9 mouse cellular contexts compared by ENCODE assay signal in genomic region chrX:164183844-164184243, GRCm38 (mm10). TPM values are rescaled to one million over a fixed set of nuclear protein-coding genes. Genes with fewer than 3 reads are reported as not detected.
DNase-seq lines count a peak whose midpoint lies in the region; ATAC-seq and TF ChIP-seq lines count a peak whose summit lies in the region.
"Had no signal": no experiment of that assay in that cellular context is flagged by ENCODE, and none has a peak within 500 bp of the region (broad histone marks: within the 10 kb centered on the region; RNA-seq: fewer than 3 reads in every experiment).

No protein-coding gene starts in this region.

- peak; percentile 75 for TF ChIP-seq CTCF in kidney, postnatal 0 days (IDR thresholded peaks at IDR 0.05; ENCODE audit: low read depth)

- H3K27ac ChIP-seq in forebrain, embryonic 11.5 days (ENCODE audit: low read depth, low read length), result no peak overlapping the region
- no peak overlapping the region for H3K27ac ChIP-seq in kidney, postnatal 0 days
- H3K27ac ChIP-seq in liver, embryonic 16.5 days (ENCODE audit: low read length), result no peak overlapping the region
- H3K27ac ChIP-seq: limb, embryonic 12.5 days had no signal

- no peak overlapping the region for H3K4me2 ChIP-seq in forebrain, embryonic 11.5 days (ENCODE audit: low read depth, low read length, severe bottlenecking)
- no peak overlapping the region for H3K4me2 ChIP-seq in kidney, postnatal 0 days (ENCODE audit: low read length)
- H3K4me2 ChIP-seq in liver, embryonic 16.5 days (ENCODE audit: low read depth, low read length), result no peak overlapping the region
- H3K4me2 ChIP-seq: limb, embryonic 12.5 days had no signal

- no peak for ATAC-seq in forebrain, embryonic 11.5 days (replicated peaks; ENCODE audit: low FRiP score)
- ATAC-seq in kidney, postnatal 0 days (replicated peaks; ENCODE audit: low FRiP score, low read depth), result no peak
- ATAC-seq in liver, embryonic 16.5 days (ENCODE audit: low read depth), result peak; percentile 54; the same call in 1 of the 2 replicates

- DNase-seq in gastrocnemius, adult 18-20 months (ENCODE audit: low spot score), result peak; percentile 45
- DNase-seq in gastrocnemius, postnatal 14 days, result no peak
- DNase-seq in CD4-positive helper T cell, adult 2 months (ENCODE audit: low read depth, low spot score), result peak; percentile 41
- peak; percentile 46 for DNase-seq in c-Kit-negative CD71-positive TER-119-positive erythroid progenitor cells, embryonic 14.5 days (ENCODE audit: low read depth, low spot score)
- peak; percentile 51 for DNase-seq in forebrain, embryonic 11.5 days (ENCODE audit: low spot score)
- peak; percentile 68 for DNase-seq in kidney, postnatal 0 days (ENCODE audit: low spot score)
- peak; percentile 5 for DNase-seq in right cerebral cortex, postnatal 14 days

- no peaks in the 10 kb centered on the region for H3K36me3 ChIP-seq in forebrain, embryonic 11.5 days (ENCODE audit: control insufficient read depth, insufficient read depth, low read length)
- H3K36me3 ChIP-seq in kidney, postnatal 0 days (ENCODE audit: insufficient read depth, low read length), result no peaks in the 10 kb centered on the region
- no peaks in the 10 kb centered on the region for H3K36me3 ChIP-seq in liver, embryonic 16.5 days (ENCODE audit: control insufficient read depth, insufficient read depth)
- H3K36me3 ChIP-seq: limb, embryonic 12.5 days had no signal

- H3K4me1 ChIP-seq in forebrain, embryonic 11.5 days (replicated peaks; ENCODE audit: control insufficient read depth, insufficient read depth, low read length), result no peaks in the 10 kb centered on the region
- H3K4me1 ChIP-seq in kidney, postnatal 0 days (replicated peaks; ENCODE audit: insufficient read depth, low read length), result no peaks in the 10 kb centered on the region
- H3K4me1 ChIP-seq in liver, embryonic 16.5 days (ENCODE audit: control insufficient read depth, low read depth, low read length), result no peaks in the 10 kb centered on the region
- H3K4me1 ChIP-seq: limb, embryonic 12.5 days had no signal

- H3K27me3 ChIP-seq in forebrain, embryonic 11.5 days (ENCODE audit: control insufficient read depth, insufficient read depth, low read length), result peaks cover 2% of the 10 kb centered on the region; the same call in 1 of the 2 replicates
- H3K27me3 ChIP-seq in kidney, postnatal 0 days (ENCODE audit: insufficient read depth, low read length), result no peaks in the 10 kb centered on the region
- H3K27me3 ChIP-seq in liver, embryonic 16.5 days (ENCODE audit: control insufficient read depth, insufficient read depth, low read depth, low read length), result no peaks in the 10 kb centered on the region; the same call in none of the 2 replicates

- H3K4me3 ChIP-seq in forebrain, embryonic 11.5 days (ENCODE audit: low read depth, low read length), result no peak overlapping the region
- no peak overlapping the region for H3K4me3 ChIP-seq in kidney, postnatal 0 days (replicated peaks; ENCODE audit: low read depth, low read length)
- no peak overlapping the region for H3K4me3 ChIP-seq in liver, embryonic 16.5 days (ENCODE audit: low read depth, low read length)
- H3K4me3 ChIP-seq: limb, embryonic 12.5 days had no signal

- no peak overlapping the region for H3K9ac ChIP-seq in forebrain, embryonic 11.5 days (ENCODE audit: low read length)
- no peak overlapping the region for H3K9ac ChIP-seq in kidney, postnatal 0 days (ENCODE audit: low read depth, low read length)
- H3K9ac ChIP-seq in liver, embryonic 16.5 days (ENCODE audit: low read depth, low read length), result no peak overlapping the region
- H3K9ac ChIP-seq: limb, embryonic 12.5 days had no signal

- intact Hi-C loops in gastrocnemius, postnatal 14 days (cut with DNase I; ENCODE audit: low total_unique reads), result no loop called here

- no peaks in the 10 kb centered on the region for H3K9me3 ChIP-seq in forebrain, embryonic 11.5 days (ENCODE audit: control insufficient read depth, low read length)
- no peaks in the 10 kb centered on the region for H3K9me3 ChIP-seq in kidney, postnatal 0 days (replicated peaks; ENCODE audit: low read length)
- H3K9me3 ChIP-seq in liver, embryonic 16.5 days (replicated peaks; ENCODE audit: control insufficient read depth, low read length), result no peaks in the 10 kb centered on the region
- H3K9me3 ChIP-seq: limb, embryonic 12.5 days had no signal

- 41% methylated on average over 3 of the region's 3 CpGs for WGBS in forebrain, embryonic 11.5 days
- WGBS in kidney, postnatal 0 days, result 37% methylated on average over 3 of the region's 3 CpGs
- WGBS in liver, embryonic 16.5 days (ENCODE audit: insufficient replicate concordance), result 25% methylated on average over 3 of the region's 3 CpGs

RNA-seq across cellular contexts. Expression of gene Ace2, which starts 44.7 kb away (rescaled TPM):
- total RNA-seq in gastrocnemius, adult 18-20 months (2021), result under 1 TPM; 0.43 to 0.55 TPM
- under 1 TPM; 0.62 to 0.74 TPM for total RNA-seq in gastrocnemius, postnatal 14 days (2021)
- 0.11 and 0.39 TPM in 2 replicates for polyA plus RNA-seq in forebrain, embryonic 11.5 days (2014; fragmentation: Nextera tagmentation; extraction: Ambion mirVana)
- 71.0 and 79.2 TPM in 2 replicates for polyA plus RNA-seq in kidney, postnatal 0 days (2015; fragmentation: Nextera tagmentation; extraction: Ambion mirVana)
- polyA plus RNA-seq in liver, embryonic 16.5 days (2015; fragmentation: Nextera tagmentation; extraction: Ambion mirVana), result 0.14 and 0.84 TPM in 2 replicates
- polyA plus RNA-seq: limb, embryonic 12.5 days had no signal

Comparison
In these comparisons a context has a peak if more than half of its experiments do, and no peak if none do; other contexts are left out.
1. RNA of gene Ace2, which starts 44.7 kb away (polyA plus RNA-seq): 71.0 to 79.2 TPM in kidney, postnatal 0 days; 0.14 to 0.84 TPM in liver, embryonic 16.5 days and 0.11 to 0.39 TPM in forebrain, embryonic 11.5 days; every median in the first group is over 10 times any median in the second.